Mouse (Mus musculus): ENCODE results near the gene Pkmyt1. TPM values are rescaled to one million over a fixed set of nuclear protein-coding genes. Genes with fewer than 3 reads are reported as not detected.
A peak's percentile ranks its signal among the peaks of the same experiment; 100 is the strongest.

Gene Pkmyt1
- total RNA-seq (2021) = 1 to 10 TPM; 1.7 to 3.0 TPM

- peak; percentile 92 to 93 for DNase-seq
Measured at GRCm38 (mm10) chr17:23725999-23726757, at the start of gene Pkmyt1. TSS of gene Pkmyt1 (plus strand) at chr17:23726336.

GRCm38 (mm10) chr17:23676473-23677031 lies 49.6 kb upstream of the Pkmyt1 start:
- DNase-seq = no peak

- DNase-seq = peak; percentile 80 to 83
Measured at GRCm38 (mm10) chr17:23677236-23677679, 48.9 kb upstream of the Pkmyt1 start, which contains the start of gene Tnfrsf12a. TSS of gene Tnfrsf12a (minus strand) at chr17:23677468.

- no peak for DNase-seq
Measured at GRCm38 (mm10) chr17:23679127-23679835, 46.9 kb upstream of the Pkmyt1 start, which contains the start of gene Cldn6. TSS of gene Cldn6 (plus strand) at chr17:23679249.

- DNase-seq = no peak
Measured at GRCm38 (mm10) chr17:23680336-23680735, 45.8 kb upstream of the Pkmyt1 start.

GRCm38 (mm10) chr17:23681086-23681485 lies 45.0 kb upstream of the Pkmyt1 start:
- no peak for DNase-seq

GRCm38 (mm10) chr17:23682092-23682491 lies 44.0 kb upstream of the Pkmyt1 start:
- no peak for DNase-seq

GRCm38 (mm10) chr17:23682530-23682929 lies 43.6 kb upstream of the Pkmyt1 start:
- no peak for DNase-seq

- DNase-seq = no peak
Measured at GRCm38 (mm10) chr17:23683226-23683625, 42.9 kb upstream of the Pkmyt1 start.

- DNase-seq = no peak
Measured at GRCm38 (mm10) chr17:23683856-23684672, 42.1 kb upstream of the Pkmyt1 start, which contains the start of gene Cldn9. TSS of gene Cldn9 (minus strand) at chr17:23684026.

- no peak for DNase-seq
Measured at GRCm38 (mm10) chr17:23694491-23694890, 31.6 kb upstream of the Pkmyt1 start.

- DNase-seq = no peak
Measured at GRCm38 (mm10) chr17:23695801-23696200, 30.3 kb upstream of the Pkmyt1 start.

GRCm38 (mm10) chr17:23699131-23700077 lies 26.7 kb upstream of the Pkmyt1 start:
- DNase-seq = no peak

GRCm38 (mm10) chr17:23700079-23700478 lies 26.1 kb upstream of the Pkmyt1 start:
- peak; percentile 84 to 88 for DNase-seq

- no peak for DNase-seq
Measured at GRCm38 (mm10) chr17:23703301-23703700, 22.8 kb upstream of the Pkmyt1 start.

GRCm38 (mm10) chr17:23704741-23705140 lies 21.4 kb upstream of the Pkmyt1 start:
- DNase-seq = no peak

GRCm38 (mm10) chr17:23705525-23706104 lies 20.5 kb upstream of the Pkmyt1 start:
- DNase-seq = no peak

GRCm38 (mm10) chr17:23706212-23706611 lies 19.9 kb upstream of the Pkmyt1 start:
- DNase-seq = peak; percentile 57 to 64

GRCm38 (mm10) chr17:23717003-23717402 lies 9.1 kb upstream of the Pkmyt1 start:
- DNase-seq = no peak

- DNase-seq = no peak
Measured at GRCm38 (mm10) chr17:23719455-23719854, 6.7 kb upstream of the Pkmyt1 start.

- DNase-seq = no peak
Measured at GRCm38 (mm10) chr17:23721886-23722285, 4.2 kb upstream of the Pkmyt1 start.

All from layer of hippocampus, postnatal 36 days (tissue).